Mouse (Mus musculus): ENCODE measurements around the gene Piwil1. TPM values are rescaled to one million over a fixed set of nuclear protein-coding genes. Genes with fewer than 3 reads are reported as not detected.

The Piwil1 gene
- total and polyA plus RNA-seq, 3 experiments = not detected

DNA sequence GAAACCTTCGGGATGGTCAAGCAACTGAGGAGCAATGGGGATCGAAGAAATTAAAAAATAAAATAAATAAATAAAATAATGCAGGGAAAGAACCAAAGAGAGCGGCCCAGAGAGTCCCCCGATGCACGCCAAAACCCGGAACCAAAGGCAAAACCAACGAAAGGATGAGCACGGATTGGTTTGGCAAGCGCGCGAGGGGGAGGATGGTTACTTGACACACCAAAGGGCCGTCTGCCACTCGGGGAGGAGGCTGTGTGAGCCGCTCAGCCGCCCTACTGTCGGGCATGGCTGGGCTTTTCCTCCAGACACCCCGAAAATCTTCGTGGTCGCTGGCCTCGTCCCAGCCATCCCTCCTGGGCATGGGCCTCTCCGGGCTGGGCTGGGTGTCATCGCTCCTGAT is 79.3 kb downstream of the Piwil1 start:
- Histone ChIP-seq H3K36me3 (ENCODE audit: control insufficient read depth in 1 of 2, insufficient read depth in 2 of 2, low read length in 2 of 2) (no peaks in the 10 kb centered on the region), H3K9me3 (replicated peaks; ENCODE audit: insufficient read depth, low read length) (no peaks in the 10 kb centered on the region), H3K27me3 (ENCODE audit: control insufficient read depth in 1 of 2, insufficient read depth in 2 of 2, low read length in 2 of 2) (no peaks in the 10 kb centered on the region), H3K4me3 (ENCODE audit: control insufficient read depth in 1 of 2, insufficient read depth in 1 of 2, low read depth in 2 of 2, low read length in 2 of 2) (no peak overlapping the region), H3K4me1 (ENCODE audit: control insufficient read depth in 1 of 2, insufficient read depth in 2 of 2, low read length in 2 of 2) (no peaks in the 10 kb centered on the region), H3K79me2 (ENCODE audit: control insufficient read depth, insufficient read depth, low read length, poor library complexity) (no peaks in the 10 kb centered on the region), H3K9ac (ENCODE audit: control insufficient read depth, low read depth, low read length, poor library complexity, severe bottlenecking) (no peak overlapping the region), H3K27ac (ENCODE audit: control insufficient read depth, low read depth, low read length) (no peak overlapping the region)
- TF ChIP-seq CHD2 (IDR thresholded peaks at IDR 0.05; ENCODE audit: low read length) (no peak), UBTF (IDR thresholded peaks at IDR 0.05; ENCODE audit: borderline replicate concordance, insufficient read depth, low read depth, low read length) (no peak), RAD21 (IDR thresholded peaks at IDR 0.05; ENCODE audit: low read depth, low read length) (no peak), EP300 (IDR thresholded peaks at IDR 0.05; ENCODE audit: low read depth in 1 of 2, low read length in 2 of 2) (no peak), TBP (IDR thresholded peaks at IDR 0.05; ENCODE audit: low read depth, low read length) (no peak), TCF12 (IDR thresholded peaks at IDR 0.05; ENCODE audit: low read depth, low read length) (no peak), BHLHE40 (IDR thresholded peaks at IDR 0.05; ENCODE audit: borderline replicate concordance, low read depth, low read length) (no peak), MYC (IDR thresholded peaks at IDR 0.05; ENCODE audit: low read depth, low read length) (no peak), RCOR1 (IDR thresholded peaks at IDR 0.05; ENCODE audit: low read depth, low read length) (no peak), MAX (IDR thresholded peaks at IDR 0.05; ENCODE audit: low read length) (no peak), MXI1 (IDR thresholded peaks at IDR 0.05; ENCODE audit: low read depth, low read length) (no peak), TAL1 (IDR thresholded peaks at IDR 0.05; ENCODE audit: low read length) (no peak)
- DNase-seq (ENCODE audit: low read depth, low spot score) = no peak

DNA sequence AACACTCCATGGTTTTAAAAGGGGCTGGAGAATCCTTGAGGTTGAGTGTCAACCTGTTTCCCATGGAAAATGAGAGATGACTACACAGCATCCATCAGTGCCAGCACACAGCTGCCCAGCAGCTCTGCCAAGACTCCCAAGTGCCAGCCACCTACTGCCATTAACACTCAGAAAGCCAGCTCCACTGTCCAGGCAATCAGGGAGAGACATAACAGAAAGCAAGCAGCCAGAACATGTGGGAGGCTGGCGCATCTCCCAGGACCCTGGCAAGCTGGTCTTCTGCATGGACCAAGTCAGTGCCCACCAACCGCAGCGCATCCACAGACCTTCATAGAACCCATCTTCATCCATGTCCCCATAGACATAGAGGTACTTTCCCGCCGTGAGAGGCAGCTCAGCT is 98.3 kb downstream of the Piwil1 start:
- Histone ChIP-seq H3K27me3 (ENCODE audit: control insufficient read depth in 1 of 2, insufficient read depth in 2 of 2, low read length in 2 of 2) (no peaks in the 10 kb centered on the region), H3K9me3 (replicated peaks; ENCODE audit: insufficient read depth, low read length) (no peaks in the 10 kb centered on the region), H3K9ac (ENCODE audit: control insufficient read depth, low read depth, low read length, poor library complexity, severe bottlenecking) (no peak overlapping the region), H3K36me3 (ENCODE audit: control insufficient read depth in 1 of 2, insufficient read depth in 2 of 2, low read length in 2 of 2) (no peaks in the 10 kb centered on the region), H3K4me3 (ENCODE audit: control insufficient read depth in 1 of 2, insufficient read depth in 1 of 2, low read depth in 2 of 2, low read length in 2 of 2) (no peak overlapping the region), H3K4me1 (ENCODE audit: control insufficient read depth in 1 of 2, insufficient read depth in 2 of 2, low read length in 2 of 2) (no peaks in the 10 kb centered on the region), H3K79me2 (ENCODE audit: control insufficient read depth, insufficient read depth, low read length, poor library complexity) (no peaks in the 10 kb centered on the region), H3K27ac (ENCODE audit: control insufficient read depth, low read depth, low read length) (no peak overlapping the region)
- no peak for DNase-seq (ENCODE audit: low read depth, low spot score)
- no peak for TF ChIP-seq GABPA (IDR thresholded peaks at IDR 0.05; ENCODE audit: low read depth, low read length)
- no peak for TF ChIP-seq POLR2AphosphoS5 (IDR thresholded peaks at IDR 0.05; ENCODE audit: borderline replicate concordance, low read depth, low read length)
- TF ChIP-seq POLR2A (IDR thresholded peaks at IDR 0.05; ENCODE audit: control insufficient read depth in 1 of 2, insufficient read depth in 1 of 2, low read depth in 1 of 2, low read length in 2 of 2, poor library complexity in 1 of 2) = no peak
- no peak for TF ChIP-seq ELF1 (IDR thresholded peaks at IDR 0.05; ENCODE audit: low read depth, low read length)
- TF ChIP-seq NELFE (IDR thresholded peaks at IDR 0.05; ENCODE audit: low read depth, low read length) = no peak
- no peak for TF ChIP-seq CTCF (IDR thresholded peaks at IDR 0.05 in 2 of 3, conservative IDR thresholded peaks at IDR 0.05 in 1 of 3; ENCODE audit: control insufficient read depth in 1 of 3, insufficient read depth in 1 of 3, low read depth in 2 of 3, low read length in 3 of 3, poor library complexity in 1 of 3, severe bottlenecking in 1 of 3)
- no peak for TF ChIP-seq ETS1 (IDR thresholded peaks at IDR 0.05; ENCODE audit: low read depth, low read length)
- TF ChIP-seq TBP (IDR thresholded peaks at IDR 0.05; ENCODE audit: low read depth, low read length) = no peak
- no peak for TF ChIP-seq HCFC1 (IDR thresholded peaks at IDR 0.05; ENCODE audit: low read depth, low read length)
- no peak for TF ChIP-seq E2F4 (IDR thresholded peaks at IDR 0.05; ENCODE audit: borderline replicate concordance, low read depth, low read length)
- TF ChIP-seq USF2 (IDR thresholded peaks at IDR 0.05; ENCODE audit: borderline replicate concordance in 1 of 2, insufficient read depth in 1 of 2, low read depth in 1 of 2, low read length in 2 of 2) = no peak
- no peak for TF ChIP-seq MYB (IDR thresholded peaks at IDR 0.05; ENCODE audit: low read depth, low read length)
- no peak for TF ChIP-seq ZKSCAN1 (IDR thresholded peaks at IDR 0.05; ENCODE audit: low read depth, low read length)
- no peak for TF ChIP-seq BHLHE40 (IDR thresholded peaks at IDR 0.05; ENCODE audit: borderline replicate concordance, low read depth, low read length)
